Mouse (Mus musculus) cerebellum, adult 2 months (tissue): ENCODE data around the gene Arhgef1.
A peak's percentile ranks its signal among the peaks of the same experiment; 100 is the strongest.

Experiments
- CTCF ChIP-seq: fragments of 200-500 bp; IDR thresholded peaks from 2 replicates; pipeline ENCODE4 v1.5.1; 2011; ENCODE audit warnings: low read depth, mild to moderate bottlenecking, control low read depth, low read length, moderate library complexity, borderline replicate concordance; ENCODE audit not compliant: insufficient read depth
- POLR2A ChIP-seq: fragments of 200-500 bp; IDR thresholded peaks from 2 replicates; pipeline ENCODE4 v1.6.1; 2011; ENCODE audit warnings: low read length, control low read depth, borderline replicate concordance; ENCODE audit not compliant: insufficient read depth

DNA sequence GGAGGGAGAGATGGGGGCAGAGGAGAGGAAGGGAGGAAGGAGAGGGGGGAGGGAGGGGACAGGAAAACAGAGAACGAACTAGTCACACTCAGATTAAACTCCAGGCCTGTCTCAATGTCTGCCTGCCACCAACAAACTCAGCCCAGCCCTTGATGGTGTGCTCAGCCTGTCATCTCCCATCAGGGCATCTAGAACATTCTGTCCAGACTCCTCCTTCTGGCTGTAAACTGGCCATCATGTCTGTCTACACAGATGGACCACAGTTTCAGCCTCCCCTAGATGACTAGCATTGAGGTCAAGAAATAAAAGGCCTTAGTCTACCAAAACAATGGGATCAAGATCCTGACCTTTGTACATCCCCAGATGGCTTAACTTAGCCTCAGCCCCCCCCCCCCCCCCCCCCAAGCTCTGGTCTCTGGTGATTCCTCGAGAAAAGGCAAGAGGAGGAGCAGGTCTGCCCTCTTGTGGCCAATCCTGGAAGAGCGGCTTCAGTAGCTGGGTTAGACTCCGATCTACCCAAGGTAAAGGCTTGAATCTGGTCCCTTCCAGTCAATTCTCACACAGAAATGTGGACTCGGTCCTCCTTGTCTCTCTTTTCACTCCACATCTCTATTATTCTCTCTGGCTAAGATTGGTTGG is 62.3 kb downstream of the Arhgef1 start:
- TF ChIP-seq POLR2A (no peak), CTCF (peak; percentile 75)
